1 mouse cellular context compared by ENCODE assay signal in the genomic region with DNA sequence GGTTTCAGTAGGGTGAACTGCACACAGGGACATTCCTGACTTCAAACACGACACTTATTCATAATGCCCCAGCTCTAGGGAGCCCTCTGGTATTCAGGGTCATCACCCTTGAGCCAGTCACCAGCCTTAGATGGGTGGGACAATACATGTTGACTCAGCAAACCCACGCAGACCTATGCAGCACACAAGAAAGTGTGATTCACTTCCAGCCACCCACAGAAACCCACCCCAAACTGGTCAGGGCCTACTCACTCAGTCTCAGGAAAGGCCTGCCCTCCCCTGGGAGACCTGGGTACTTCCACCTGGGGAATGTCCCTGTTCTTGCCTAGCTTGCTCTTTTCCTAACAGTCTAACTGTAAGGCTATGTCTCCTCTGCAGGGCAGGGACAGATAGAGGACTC.
TF ChIP-seq lines count a peak whose summit lies in the region.

No protein-coding gene starts in this region.

TF ChIP-seq in CH12.LX, 34 proteins besides CTCF, POLR2A, EP300 and RAD21 (continued from another document):
- TF ChIP-seq ETS1 (conservative IDR thresholded peaks at IDR 0.05; ENCODE audit: low read depth, low read length) (no peak; the same call in 1 of the 2 replicates), GABPA (IDR thresholded peaks at IDR 0.05; ENCODE audit: insufficient replicate concordance, low read depth, low read length) (no peak), UBTF (IDR thresholded peaks at IDR 0.05; ENCODE audit: low read depth, low read length) (no peak), TBP (conservative IDR thresholded peaks at IDR 0.05; ENCODE audit: low read depth, low read length) (no peak), CHD1 (IDR thresholded peaks at IDR 0.05; ENCODE audit: low read depth, low read length) (no peak), NELFE (IDR thresholded peaks at IDR 0.05; ENCODE audit: low read depth, low read length) (no peak), SMC3 (IDR thresholded peaks at IDR 0.05; ENCODE audit: low read depth, low read length) (no peak), ELF1 (IDR thresholded peaks at IDR 0.05; ENCODE audit: low read depth, low read length) (no peak), SIN3A (IDR thresholded peaks at IDR 0.05; ENCODE audit: low read length) (no peak), MAFK (IDR thresholded peaks at IDR 0.05; ENCODE audit: insufficient replicate concordance, low read length) (peak; percentile 64; the same call in 1 of the 2 replicates), MEF2A (IDR thresholded peaks at IDR 0.05; ENCODE audit: borderline replicate concordance, low read depth, low read length) (no peak), MYC (IDR thresholded peaks at IDR 0.05; ENCODE audit: low read depth, low read length) (no peak)
